Mouse (Mus musculus) brain, embryonic 14.5 days (tissue): ENCODE data around the gene Crybg3. TPM values are rescaled to one million over a fixed set of nuclear protein-coding genes. Genes with fewer than 3 reads are reported as not detected.

ENCODE experiments used
- DNase-seq: peaks from one replicate; pipeline ENCODE4 v3.0.0-alpha.2; 2011; ENCODE audit warnings: low read depth
- CTCF ChIP-seq: fragments of 200-500 bp; IDR thresholded peaks from 2 replicates; pipeline ENCODE4 v1.5.1; 2012; ENCODE audit warnings: inconsistent platforms, mild to moderate bottlenecking, moderate library complexity, borderline replicate concordance; ENCODE audit not compliant: insufficient read depth, insufficient read length; ENCODE audit errors: extremely low read depth
- POLR2A ChIP-seq: fragments of 200-500 bp; IDR thresholded peaks from 2 replicates; pipeline ENCODE4 v1.6.1; 2012; ENCODE audit warnings: mild to moderate bottlenecking, inconsistent platforms, borderline replicate concordance; ENCODE audit not compliant: poor library complexity, insufficient read depth, insufficient read length, severe bottlenecking; ENCODE audit errors: extremely low read depth
- polyA plus RNA-seq: library from polyadenylated mRNA; depleted of rRNA; stranded (reverse); fragments of >200 nt; gene quantifications from 2 replicates; pipeline ENCODE4 v1.2.3, GENCODE M21; 2012

Gene Crybg3
- polyA plus RNA-seq, 1 experiment = 4.7 TPM

- DNase-seq = peak; percentile 34
Measured at GRCm38 (mm10) chr16:59598997-59599396, 1.8 kb downstream of the Crybg3 start.

GRCm38 (mm10) chr16:59597256-59597655 is 3.5 kb downstream of the Crybg3 start:
- no peak for DNase-seq
- TF ChIP-seq CTCF (no peak), POLR2A (no peak)

More at GRCm38 (mm10) chr16:59598997-59599396, 1.8 kb downstream of the Crybg3 start:
- TF ChIP-seq CTCF (no peak), POLR2A (no peak)

DNA sequence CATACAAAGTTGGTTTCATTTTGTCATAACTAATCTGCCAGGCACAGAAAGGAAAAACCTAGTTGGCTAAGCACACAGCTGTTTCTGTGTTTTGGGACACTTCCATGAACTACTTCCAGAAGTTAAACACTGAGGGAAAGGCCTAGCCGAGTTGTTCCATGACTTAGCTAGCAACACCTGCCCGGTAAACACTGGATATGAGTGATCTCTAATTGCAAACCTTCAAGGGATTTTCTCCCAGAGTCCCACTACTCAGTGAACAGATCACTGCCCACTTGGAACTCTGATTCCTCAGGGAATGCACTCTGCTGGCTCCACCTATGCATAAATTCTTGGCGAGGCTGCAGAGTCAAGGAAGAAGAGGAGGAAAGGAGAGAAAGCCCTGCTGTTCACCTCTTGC is 6.1 kb downstream of the Crybg3 start:
- no peak for TF ChIP-seq POLR2A
- DNase-seq = no peak

- TF ChIP-seq POLR2A (no peak), CTCF (no peak)
- no peak for DNase-seq
Measured at GRCm38 (mm10) chr16:59590790-59591189, 10.0 kb downstream of the Crybg3 start.

DNA sequence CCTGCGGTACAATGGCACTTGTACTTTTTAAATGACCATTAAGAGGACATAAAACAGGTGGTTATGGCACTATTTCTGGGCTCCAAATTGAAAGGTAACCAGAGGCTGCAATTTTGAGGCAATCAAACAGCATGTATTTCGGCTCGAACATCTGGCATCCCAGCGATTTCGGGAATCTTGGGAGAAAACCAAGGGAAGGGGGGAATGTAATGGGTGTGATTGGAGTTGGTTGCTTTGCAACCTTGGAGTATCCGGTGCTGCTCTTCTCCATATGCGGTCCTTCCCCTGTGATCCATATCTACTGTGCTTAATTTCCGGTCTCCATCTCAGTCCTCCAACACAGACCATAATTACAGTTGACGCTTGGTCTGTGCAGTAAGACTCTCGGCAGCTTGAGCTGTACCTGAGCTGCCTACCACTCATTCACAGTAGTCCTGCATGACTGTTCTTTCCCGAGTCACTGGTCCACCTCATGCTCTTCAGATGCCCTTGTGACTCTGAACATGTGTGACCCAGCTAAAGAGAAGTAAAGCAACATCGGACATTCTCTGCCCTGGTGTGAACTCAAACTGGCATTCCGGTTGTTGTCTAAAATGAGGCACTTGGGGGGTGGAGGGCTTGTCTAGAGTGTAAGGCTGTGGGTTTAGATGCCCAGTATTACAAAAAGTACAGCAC is 12.3 kb downstream of the Crybg3 start:
- DNase-seq = no peak
- TF ChIP-seq CTCF = no peak
- no peak for TF ChIP-seq POLR2A

- TF ChIP-seq CTCF = no peak
- no peak for TF ChIP-seq POLR2A
Measured at GRCm38 (mm10) chr16:59587816-59588215, 13.0 kb downstream of the Crybg3 start.

DNA sequence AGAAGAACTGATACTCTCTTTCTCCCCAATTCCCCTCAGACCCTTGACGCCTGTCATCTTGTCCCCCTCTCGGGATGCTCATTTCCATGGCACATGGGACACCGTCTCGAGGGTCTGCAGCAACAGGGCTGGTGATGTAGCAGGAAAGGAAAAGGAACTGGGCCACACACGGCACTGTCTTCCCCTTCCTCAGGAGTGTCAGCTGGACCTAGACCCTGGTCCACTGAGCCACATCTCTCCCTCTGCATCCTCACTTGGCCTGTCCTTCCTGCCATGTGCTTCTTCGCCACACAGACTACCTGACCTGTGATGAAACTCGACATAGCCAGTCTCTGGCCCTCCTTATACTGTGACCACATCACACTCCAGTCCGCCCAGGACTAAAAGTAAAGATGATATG is 13.9 kb downstream of the Crybg3 start:
- TF ChIP-seq CTCF = no peak
- TF ChIP-seq POLR2A = no peak
- no peak for DNase-seq

More at GRCm38 (mm10) chr16:59587816-59588215, 13.0 kb downstream of the Crybg3 start:
- no peak for DNase-seq

DNA sequence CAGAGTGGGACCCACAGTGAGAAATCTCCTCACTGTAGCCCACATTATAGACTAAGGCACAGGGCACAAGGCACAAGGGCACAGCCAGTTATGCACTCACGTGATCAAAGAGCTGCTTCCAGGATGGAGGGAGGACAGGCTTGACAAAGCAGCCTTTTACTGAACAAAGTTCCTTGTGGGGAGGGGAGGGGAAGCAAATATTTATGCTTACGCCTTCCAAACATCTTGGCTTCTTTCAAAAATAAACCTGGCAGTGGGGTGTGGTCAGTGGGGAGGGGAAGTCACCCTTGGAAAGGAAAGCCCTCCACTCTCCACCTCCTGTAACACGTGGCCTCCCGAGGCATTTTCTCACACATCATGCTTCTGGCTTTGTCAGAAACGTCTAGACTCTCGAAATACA is 14.5 kb downstream of the Crybg3 start:
- DNase-seq = no peak
- TF ChIP-seq POLR2A = no peak
- TF ChIP-seq CTCF = no peak

DNA sequence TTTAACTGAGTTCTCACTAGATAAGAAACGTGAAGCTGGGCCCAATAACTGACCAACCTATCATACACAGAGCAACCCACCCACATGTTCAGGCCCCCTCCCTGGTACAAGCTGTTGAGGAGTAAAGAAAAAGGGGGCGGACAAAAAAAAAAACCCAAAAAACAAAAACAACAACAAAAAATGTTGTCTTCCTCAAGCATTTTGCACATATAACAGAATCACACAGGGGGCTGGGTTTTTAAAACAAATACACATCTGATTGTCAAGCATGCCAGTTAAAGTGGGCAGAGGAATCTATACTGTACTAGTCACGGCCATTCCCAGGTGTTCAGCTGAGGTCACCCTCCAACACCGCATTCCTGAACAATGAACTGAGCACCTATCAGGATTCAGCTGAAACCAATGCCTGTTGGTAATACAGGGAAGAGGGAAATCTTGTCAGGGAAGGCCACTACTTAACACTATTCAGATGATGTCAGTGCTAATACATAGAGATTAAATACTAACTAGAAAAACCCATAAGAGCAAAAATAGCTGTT is 15.0 kb downstream of the Crybg3 start:
- TF ChIP-seq CTCF (no peak), POLR2A (no peak)
- no peak for DNase-seq

- DNase-seq = no peak
- no peak for TF ChIP-seq POLR2A
- no peak for TF ChIP-seq CTCF
Measured at GRCm38 (mm10) chr16:59583515-59583914, 17.3 kb downstream of the Crybg3 start.

GRCm38 (mm10) chr16:59579237-59579636 is 21.5 kb downstream of the Crybg3 start:
- TF ChIP-seq POLR2A (no peak), CTCF (no peak)
- DNase-seq = no peak

DNA sequence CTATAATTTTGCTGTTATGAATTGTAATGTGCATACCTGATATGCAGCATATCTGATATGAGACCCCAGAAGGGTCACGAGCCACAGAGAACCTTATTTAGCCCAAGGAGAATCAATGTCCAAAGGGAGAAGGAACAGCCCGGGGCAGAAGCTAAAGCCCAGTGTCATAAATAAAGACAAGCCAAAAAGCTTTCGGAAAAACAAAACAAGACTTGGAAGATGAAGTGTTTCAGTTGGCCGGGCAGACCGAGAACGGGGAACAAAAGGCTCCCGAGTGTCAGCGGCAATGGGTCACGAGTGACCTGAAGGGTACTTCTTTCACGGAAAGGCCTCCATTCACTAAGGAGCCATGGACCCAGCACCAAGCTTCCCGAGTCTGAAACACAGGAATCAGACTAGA is 26.8 kb downstream of the Crybg3 start:
- TF ChIP-seq CTCF (no peak), POLR2A (no peak)
- no peak for DNase-seq

DNA sequence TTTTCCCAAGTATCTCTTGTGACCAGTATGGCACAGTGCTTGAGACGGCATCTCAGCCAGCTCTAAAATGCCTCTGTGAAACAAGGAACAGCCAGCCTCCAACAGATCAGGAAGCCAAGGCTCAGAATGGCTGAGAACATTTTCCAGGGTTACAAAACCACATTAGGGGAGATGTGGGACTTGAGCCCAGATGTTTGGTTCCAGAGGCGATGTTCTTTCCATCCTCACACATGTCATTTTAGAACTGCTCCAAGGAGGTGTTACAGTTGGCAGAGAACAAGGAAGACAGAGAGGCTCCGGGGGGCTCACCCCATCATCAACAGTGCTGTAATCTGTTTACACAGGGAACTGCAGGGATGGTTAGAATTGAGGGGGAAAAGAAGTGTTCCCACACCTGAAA is 28.1 kb downstream of the Crybg3 start:
- no peak for TF ChIP-seq CTCF
- no peak for TF ChIP-seq POLR2A
- no peak for DNase-seq
